Mouse (Mus musculus): ENCODE data around the gene Pknox2.

GRCm38 (mm10) chr9:36970651-36971050, 176.6 kb downstream of the Pknox2 start:
- TF ChIP-seq POLR2A (IDR thresholded peaks at IDR 0.05; ENCODE audit: borderline replicate concordance, low read depth, low read length), result no peak
- TF ChIP-seq CTCF (IDR thresholded peaks at IDR 0.05; ENCODE audit: low read depth, low read length), result no peak

Measured in bone marrow macrophage, adult 2 months (primary cell).